Mouse (Mus musculus): ENCODE data around the gene Adcy1. TPM values are rescaled to one million over a fixed set of nuclear protein-coding genes. Genes with fewer than 3 reads are reported as not detected.
A peak's percentile ranks its signal among the peaks of the same experiment; 100 is the strongest.

The Adcy1 gene
- total RNA-seq, 2 experiments from 2014 or later = 319 to 338 TPM

DNA sequence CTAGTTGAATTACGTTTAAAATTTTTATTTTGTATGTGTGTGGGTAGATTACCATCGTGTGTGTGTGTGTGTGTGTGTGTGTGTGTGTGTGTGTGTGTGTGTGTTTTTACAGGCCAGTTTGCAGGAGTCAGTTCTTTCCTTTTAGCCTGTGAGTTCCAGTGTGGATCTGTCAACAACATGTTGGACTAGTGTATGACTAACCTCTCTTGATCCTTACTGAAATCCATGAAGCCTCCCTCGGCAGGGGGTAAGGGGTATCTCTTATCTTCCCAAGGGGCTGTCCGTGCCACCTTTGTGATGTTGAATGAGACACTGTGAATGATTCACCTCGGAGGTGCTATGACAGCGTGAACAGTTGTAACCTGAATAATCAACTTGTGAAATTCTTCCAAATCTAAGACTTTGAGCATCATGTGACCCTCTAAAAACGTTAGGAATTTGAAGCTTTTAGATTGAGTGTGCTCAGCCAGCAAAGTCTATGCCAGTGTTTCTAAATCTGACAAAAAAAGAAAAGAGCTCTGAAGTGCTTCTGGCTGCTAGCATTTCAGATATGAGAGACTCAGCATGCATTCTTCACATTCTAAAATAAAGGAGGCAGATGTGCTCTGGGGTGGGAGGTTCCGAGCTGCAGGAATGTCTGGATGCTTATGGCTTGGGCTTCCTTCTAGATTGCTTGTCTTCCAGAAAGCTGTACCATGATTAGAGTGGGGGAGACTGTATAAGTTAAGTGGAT is 66.2 kb downstream of the Adcy1 start:
- DNase-seq (ENCODE audit: low spot score in 2 of 2) = peak in 1 of 2 experiments; percentile 48
- intact Hi-C loops (cut with DNase I) = no loop called here

DNA sequence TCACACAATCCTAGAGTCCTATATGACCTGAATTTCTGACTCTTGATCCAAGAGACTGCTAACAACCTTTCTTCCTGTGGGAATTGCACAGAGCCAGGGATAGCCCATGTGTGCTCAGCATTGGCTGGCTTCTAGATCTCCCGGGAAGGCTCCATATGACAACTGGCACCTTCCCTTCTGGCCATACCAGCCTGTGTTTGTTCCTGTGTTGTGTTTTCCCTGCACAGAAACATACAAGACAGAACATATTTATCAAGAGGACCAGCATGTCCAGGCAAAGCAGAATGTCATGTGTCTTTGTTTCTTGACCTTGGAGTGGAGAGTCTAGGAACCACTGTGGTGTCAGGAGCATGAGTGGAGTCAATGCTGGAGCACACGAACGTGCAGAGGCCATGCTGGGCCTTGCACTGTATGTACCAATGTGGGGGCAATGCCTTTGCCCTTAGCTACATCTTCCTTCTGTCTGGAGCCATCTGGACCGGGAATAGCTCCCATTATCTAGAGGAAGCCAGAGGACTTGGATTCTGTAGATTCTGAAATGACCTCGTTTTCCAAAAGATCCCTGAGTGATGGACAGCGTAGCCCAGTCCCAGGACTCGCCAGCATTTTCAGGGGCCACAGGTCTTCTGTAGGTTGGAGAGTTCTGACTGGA is 69.6 kb downstream of the Adcy1 start:
- intact Hi-C loops (cut with DNase I) = no loop called here
- no peak for DNase-seq (ENCODE audit: low spot score in 2 of 2)

DNA sequence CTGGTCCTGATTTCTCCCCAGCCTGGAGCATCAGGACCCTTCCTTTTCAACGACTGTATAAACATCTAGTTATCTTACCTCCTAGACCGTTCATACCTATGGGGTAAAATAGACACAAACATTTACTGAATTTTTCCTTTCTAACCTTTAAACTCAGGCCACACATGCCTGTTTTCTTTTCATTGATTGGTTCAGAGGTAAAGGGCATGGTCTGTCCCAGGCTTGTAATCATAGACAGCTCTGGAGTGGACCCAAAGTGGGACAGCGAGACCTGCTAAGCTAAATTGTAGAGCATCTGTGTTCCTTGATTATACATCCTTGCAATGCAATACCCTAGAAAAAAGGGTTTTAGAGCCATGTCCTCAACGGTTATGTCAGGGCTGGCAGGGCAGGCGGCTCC is 70.4 kb downstream of the Adcy1 start:
- DNase-seq (ENCODE audit: low spot score in 2 of 2) = no peak
- intact Hi-C loops (cut with DNase I) = no loop called here

DNA sequence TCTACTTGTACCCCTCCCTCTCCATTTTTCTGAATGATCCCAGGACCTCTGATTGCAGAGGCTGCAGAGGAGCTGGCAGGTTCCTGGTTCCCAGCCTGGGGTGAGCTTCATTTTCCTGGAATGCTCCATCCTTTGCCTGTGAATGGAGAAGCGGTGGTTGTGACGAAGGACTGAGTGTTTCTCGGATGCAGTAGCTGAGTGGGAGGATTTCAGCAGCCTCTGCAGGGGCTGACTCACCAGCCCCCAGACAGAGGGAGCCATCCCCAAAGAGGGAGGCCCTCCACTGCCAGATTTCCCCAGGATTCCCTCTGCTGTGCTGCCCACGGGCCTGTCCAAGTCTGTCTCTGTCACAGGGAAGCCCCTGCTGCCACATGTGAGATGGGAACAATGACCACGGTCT is 71.0 kb downstream of the Adcy1 start:
- intact Hi-C loops (cut with DNase I) = no loop called here

DNA sequence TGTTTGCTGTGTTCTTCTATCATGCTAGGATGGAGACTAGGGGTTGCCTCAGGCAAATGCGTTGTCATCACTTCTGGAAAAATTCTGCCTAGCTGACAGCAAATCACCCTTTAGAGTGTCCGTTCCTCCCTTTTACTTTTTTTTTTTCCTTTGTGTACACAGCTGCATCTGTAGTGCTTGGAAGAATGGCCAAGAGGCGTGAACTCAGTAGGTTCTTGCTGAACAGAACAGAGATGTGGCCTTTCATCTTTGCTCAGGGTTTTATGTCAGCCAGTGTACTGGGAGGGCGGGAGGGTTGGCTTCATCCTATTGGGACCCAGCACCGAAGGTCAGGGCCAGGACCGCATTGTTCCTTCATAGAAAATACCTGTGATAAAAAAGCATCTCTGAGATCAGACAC is 72.0 kb downstream of the Adcy1 start:
- DNase-seq (ENCODE audit: low spot score in 2 of 2) = no peak
- intact Hi-C loops (cut with DNase I) = no loop called here

More for the DNA sequence above, 71.0 kb downstream of the Adcy1 start:
- DNase-seq (ENCODE audit: low spot score in 2 of 2) = peak; percentile 67 to 70

DNA sequence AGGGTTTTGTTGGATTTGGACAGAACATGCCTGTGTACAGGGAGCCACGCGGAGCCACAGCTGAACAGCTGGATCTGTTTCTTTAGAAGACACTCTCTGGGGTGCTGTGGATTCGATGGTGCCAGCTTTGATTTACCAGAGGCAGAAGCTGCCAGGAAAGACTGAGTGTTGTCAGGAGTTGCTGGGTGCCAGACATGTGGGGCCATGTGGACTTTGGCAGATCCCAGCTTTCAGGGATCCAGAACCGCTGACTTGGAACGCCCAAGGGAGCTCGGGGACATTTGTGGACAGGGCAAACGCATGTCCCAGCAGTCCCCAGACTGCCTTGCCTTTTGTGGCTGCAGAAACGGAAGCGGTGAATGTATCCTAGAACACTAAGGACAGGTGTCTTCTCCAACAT is 72.5 kb downstream of the Adcy1 start:
- no peak for DNase-seq (ENCODE audit: low spot score in 2 of 2)
- intact Hi-C loops (cut with DNase I) = no loop called here

DNA sequence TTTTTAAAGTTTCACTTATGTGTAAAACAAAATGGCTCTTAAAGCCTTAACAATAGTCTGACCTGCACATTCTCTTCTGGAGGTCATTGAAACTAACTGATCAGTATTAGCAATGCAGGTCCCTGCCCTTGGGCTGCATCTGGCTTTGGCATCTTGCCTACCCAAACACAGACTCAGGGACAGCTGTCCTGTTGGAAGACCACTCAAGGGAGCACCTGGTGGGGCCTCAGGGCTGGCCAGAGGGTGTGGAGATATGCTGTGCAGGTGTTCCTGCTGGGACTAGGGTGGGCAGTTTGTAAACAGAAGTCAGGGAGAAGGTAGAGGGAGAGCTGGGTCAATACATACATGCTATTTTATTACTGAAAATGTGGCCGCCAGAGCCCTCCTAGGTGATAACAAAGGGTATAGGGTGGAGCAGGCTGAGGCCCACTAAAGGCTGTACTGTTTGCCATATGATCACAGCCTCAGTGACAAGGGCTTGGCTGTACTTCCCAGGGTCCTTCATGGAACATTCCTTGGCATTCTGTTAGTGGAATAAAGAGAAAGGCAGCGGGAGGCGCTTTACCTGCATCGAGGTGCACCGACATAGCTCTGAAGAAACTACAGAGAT is 73.1 kb downstream of the Adcy1 start:
- intact Hi-C loops (cut with DNase I) = no loop called here

DNA sequence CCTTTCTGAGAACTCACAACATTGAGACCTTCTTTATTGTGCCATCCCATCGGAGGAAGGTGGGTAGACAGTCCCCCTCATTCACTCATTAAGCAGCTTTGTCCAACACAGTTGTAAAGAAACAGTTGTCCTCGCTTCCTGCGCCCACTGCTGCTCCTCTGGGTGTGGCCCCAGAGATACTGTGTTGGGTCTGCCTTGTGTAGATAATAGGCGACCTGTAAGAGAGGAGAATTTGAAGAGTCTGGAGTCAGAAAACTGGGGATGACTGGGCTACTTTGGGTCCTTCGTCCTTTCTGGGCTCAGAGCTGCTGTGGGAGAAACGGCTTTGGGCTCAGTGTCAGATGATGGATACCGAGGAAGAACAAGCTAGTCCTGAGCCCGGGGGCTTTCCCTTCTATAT is 75.1 kb downstream of the Adcy1 start:
- intact Hi-C loops (cut with DNase I) = no loop called here
- no peak for DNase-seq (ENCODE audit: low spot score in 2 of 2)

More for the DNA sequence above, 73.1 kb downstream of the Adcy1 start:
- no peak for DNase-seq (ENCODE audit: low spot score in 2 of 2)

DNA sequence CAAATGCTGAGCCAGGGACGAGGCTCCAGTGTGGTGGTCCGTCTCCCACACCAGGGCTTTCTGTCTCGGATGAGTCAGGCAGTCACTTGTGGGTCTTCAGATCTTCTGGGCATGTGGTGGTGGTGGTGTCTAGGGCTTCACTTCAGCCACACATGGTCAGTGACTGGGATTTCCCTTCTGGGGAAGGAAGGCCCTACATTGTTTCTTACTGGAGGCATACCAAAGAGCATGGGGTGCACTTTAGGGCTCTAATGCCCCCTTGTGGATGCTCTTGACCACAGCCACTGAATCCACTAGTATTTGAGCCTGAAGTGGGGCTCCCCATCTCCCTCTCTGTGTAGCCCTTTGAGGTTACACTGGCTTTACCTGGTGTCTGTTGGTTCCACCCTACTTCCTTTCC is 77.2 kb downstream of the Adcy1 start:
- DNase-seq (ENCODE audit: low spot score in 2 of 2) = peak; percentile 48 to 59
- intact Hi-C loops (cut with DNase I) = loop anchor here (5.0 kb wide), 1 partner anchor 483 kb away; the partner anchor contains the start of gene Ramp3

DNA sequence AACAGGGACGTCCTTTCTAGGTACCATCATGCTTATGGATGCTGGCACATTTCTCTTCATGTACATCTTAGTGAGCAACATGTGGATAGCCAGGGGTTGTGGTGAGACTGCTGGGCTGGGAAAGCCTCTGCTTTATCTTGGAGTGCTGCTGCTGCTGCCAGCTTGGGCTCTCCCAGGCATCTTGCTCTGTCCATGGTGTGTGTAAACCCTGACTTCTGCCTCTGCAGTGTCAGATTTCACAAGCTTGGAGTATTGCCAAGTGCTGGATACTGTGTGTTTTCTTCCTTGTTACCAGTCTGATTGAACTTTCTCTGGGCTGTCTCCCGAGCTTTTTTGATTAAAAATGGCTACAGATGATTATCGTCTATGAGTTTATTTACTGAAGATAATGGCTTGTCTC is 79.4 kb downstream of the Adcy1 start:
- DNase-seq (ENCODE audit: low spot score in 2 of 2) = no peak
- intact Hi-C loops (cut with DNase I) = loop anchor here (5.0 kb wide), 1 partner anchor 485 kb away; the partner anchor contains the start of gene Ramp3

DNA sequence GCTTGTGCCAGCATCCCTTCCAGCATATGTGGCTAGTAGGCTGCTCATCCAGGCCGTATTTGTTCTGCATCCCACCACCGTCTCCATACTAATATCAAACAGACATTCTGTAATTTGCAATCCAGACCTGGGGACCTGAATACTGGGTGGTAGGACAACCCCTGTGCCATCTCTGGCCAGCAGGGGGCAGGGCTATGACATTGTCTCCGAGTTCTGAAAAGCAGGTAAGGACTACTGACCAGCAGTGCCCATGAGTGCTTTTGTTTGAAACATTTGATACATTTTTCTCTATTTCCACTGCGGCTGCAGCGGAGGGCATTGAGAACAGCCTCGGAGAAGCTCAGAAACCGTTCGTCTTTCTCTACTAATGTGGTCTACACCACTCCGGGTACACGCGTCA is 81.1 kb downstream of the Adcy1 start:
- DNase-seq (ENCODE audit: low spot score in 2 of 2) = no peak
- intact Hi-C loops (cut with DNase I) = loop anchor here (5.0 kb wide), 1 partner anchor 487 kb away; the partner anchor contains the start of gene Ramp3

DNA sequence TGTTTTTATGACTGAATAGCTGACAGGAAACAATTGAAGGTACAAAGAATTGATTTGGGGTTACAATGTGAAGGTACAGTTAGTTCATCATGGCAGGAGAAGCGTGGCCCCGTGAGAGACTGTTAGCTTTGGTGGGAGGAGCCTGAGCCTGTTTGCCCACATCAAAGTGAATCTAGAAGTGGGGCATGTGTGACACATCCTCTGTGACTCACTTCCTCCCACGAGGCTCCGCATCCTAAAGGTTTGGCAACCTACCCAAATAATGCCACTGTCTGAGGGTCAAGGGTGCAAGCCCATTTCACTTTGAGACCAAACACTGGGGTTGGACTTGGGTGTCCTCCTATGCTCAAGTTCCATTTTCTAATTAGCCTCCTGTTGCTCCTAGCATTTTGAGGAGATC is 81.9 kb downstream of the Adcy1 start:
- intact Hi-C loops (cut with DNase I) = no loop called here
- DNase-seq (ENCODE audit: low spot score in 2 of 2) = no peak

DNA sequence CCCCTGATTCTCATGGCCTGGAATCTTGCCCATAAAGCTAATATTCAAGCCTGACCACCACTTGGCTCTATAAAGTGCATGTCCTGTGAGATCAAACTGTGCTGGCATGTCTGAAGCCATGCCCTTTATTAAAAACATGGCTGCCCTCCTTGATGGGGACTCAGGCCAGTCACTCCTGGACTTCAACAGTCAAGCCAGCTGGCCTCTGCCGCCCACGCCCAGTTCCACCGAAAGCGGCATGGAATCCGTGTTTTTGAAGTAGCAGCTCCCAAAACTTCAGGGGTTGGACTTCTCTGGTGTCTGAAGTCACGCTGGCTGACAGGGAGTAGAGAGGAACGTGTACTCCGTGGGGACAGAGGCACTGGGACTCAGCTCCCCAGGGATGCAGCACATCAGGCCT is 84.2 kb downstream of the Adcy1 start:
- no peak for DNase-seq (ENCODE audit: low spot score in 2 of 2)
- intact Hi-C loops (cut with DNase I) = no loop called here

DNA sequence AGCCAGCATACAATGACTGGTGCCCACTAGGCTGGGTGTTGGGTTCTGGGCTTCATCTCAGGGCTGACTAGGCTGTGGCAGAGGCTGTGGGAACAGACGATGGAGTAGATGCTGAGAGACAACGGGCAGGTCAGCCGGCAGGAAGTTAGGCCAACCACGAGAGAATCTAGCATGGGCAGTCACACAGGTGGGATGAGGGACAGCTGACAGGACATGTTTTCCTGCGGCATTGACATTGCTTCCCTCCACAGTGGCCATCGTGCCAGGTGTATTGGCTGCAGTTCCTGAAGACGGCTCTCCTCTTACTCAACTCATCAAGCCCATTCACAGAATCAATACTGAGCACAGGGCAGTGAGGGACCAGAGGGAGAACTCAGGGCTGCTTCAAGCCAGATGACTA is 84.7 kb downstream of the Adcy1 start:
- intact Hi-C loops (cut with DNase I) = no loop called here
- DNase-seq (ENCODE audit: low spot score in 2 of 2) = no peak

DNA sequence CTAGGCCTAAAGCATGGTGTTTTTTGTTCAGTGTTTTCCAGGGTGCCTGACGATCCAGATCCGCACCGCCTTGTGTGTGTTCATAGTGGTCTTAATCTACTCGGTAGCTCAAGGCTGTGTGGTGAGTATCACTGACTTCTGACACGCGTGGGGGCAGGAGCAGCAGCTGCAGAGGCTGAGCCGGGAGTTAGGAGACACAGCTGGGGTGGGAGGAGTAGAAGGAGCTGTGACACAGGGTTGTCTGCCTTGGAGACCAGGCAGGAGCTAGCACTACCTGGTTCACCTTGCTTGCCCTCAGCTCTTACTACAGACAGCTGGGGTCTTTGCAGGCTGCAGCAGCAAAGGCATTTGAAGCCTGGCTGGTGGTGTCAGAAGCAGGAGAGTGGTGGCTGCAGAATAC is 86.2 kb downstream of the Adcy1 start:
- intact Hi-C loops (cut with DNase I) = no loop called here
- DNase-seq (ENCODE audit: low spot score in 2 of 2) = no peak

DNA sequence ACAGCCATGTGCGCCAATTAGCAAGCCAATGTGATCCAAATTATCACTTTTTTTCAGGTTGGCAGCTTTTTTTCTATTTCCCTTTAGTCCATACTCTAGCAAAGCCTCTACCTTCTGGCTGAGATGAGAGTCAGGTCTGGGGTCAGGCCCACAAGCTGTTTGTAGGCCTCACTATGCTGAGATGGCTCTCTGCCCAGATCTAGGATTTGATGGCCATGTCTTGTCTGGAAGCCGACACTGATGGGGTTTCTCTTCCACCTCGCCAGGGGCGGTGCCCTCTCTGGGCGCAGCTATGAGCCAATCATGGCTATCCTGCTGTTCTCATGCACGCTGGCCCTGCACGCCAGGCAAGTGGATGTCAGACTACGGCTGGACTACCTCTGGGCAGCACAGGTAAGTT is 87.2 kb downstream of the Adcy1 start:
- intact Hi-C loops (cut with DNase I) = no loop called here
- DNase-seq (ENCODE audit: low spot score in 2 of 2) = no peak

DNA sequence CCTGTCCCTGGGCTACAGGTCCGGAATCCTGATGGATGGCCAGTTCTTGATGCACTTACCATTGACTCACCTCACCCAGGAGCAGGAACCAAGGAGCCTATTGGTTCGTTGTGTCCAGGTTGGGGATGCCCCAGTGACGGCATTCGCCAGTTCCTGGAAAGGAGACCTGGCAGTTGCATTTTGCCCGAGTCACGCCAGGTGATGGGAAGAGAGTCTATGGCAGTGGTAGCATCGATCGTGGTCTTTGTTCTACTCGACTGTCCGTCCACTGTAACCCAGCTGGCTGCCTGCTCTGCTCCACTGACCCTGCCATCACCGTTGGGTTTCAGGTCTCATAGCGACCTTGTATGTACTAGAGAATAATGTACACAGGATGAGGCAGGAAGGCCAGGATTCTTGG is 89.1 kb downstream of the Adcy1 start:
- no peak for DNase-seq (ENCODE audit: low spot score in 2 of 2)
- intact Hi-C loops (cut with DNase I) = no loop called here

DNA sequence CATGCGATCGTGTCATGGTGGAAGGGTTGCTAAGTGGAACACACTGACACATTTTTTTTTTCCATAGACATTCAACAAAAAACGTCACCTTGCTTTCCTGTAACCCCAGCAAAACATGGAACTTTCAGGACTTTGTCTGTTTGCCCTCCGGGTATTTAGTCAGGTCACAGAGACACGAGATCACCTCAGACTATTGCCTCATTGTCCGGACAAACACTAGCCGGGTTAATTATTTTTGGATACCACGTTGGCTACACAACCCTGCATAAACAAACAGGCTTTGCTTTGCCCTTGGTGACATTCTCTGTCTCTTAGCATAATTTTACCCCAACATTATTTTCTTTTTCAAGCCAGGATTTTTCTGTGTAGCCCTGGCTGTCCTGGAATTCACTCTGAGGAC is 89.8 kb downstream of the Adcy1 start:
- DNase-seq (ENCODE audit: low spot score in 2 of 2) = no peak
- intact Hi-C loops (cut with DNase I) = no loop called here

DNA sequence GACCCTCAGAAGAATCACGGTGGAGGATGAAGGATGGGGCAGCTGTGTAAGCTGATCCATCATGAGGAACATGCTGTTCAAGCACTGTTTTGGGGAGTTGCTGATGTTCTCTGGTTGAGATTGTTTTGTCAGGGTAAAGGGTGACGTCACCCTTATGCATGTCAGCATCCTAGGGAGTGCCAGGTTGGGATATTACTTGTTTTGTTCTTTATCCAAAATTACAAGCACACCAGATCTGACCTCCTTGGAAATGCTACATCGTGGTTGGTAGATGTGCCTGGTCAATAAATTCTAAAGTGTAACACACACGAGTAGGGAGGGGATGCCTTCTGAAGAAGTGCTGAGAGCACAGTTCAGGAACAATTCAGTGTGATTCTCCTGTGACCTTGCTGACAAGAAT is 93.1 kb downstream of the Adcy1 start:
- no peak for DNase-seq (ENCODE audit: low spot score in 2 of 2)
- intact Hi-C loops (cut with DNase I) = no loop called here

DNA sequence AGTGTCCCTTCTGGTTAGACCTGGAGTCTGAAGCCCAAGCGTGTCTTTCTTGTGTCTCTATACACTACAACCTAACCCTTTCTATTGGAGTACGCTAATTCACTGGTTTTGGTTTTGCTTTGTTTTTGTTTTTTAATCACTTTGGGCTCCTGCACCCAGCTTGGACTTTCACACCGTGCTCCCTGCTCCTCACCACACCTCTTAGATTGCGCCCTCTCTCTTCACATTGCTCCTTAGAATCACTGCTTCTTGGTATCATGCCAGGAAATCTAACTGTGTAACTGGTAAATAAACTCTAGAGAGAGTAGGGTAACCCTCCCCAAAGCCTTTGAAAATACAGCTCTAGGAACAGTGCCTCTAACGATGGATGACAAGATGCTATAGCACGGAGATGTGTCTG is 94.9 kb downstream of the Adcy1 start:
- DNase-seq (ENCODE audit: low spot score in 2 of 2) = no peak
- intact Hi-C loops (cut with DNase I) = no loop called here

DNA sequence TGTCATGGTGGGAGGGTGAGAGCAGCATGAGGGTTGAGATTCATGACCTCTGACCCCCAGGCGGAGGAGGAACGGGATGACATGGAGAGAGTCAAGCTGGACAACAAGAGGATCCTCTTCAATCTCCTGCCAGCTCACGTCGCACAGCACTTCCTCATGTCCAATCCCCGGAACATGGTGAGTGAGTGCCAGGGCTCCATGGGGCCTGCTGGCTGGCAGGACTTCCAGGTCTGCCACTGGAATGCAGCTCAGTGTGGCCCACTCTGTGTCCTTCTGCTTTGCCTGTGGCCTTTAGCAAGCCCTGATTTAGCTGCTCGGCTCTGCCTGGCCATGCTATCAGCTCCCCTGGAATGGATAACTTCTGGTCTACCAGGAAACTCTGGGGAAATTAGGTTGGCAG is 96.9 kb downstream of the Adcy1 start:
- intact Hi-C loops (cut with DNase I) = no loop called here
- DNase-seq (ENCODE audit: low spot score in 2 of 2) = no peak
